Mouse (Mus musculus): ENCODE measurements at regions not wholly inside any gene's neighbourhood (a gene's known extent, or its start where the extent isn't known, plus 50 kb on each side); places are given as distances from the start of the nearest gene placed in this dataset.

DNA sequence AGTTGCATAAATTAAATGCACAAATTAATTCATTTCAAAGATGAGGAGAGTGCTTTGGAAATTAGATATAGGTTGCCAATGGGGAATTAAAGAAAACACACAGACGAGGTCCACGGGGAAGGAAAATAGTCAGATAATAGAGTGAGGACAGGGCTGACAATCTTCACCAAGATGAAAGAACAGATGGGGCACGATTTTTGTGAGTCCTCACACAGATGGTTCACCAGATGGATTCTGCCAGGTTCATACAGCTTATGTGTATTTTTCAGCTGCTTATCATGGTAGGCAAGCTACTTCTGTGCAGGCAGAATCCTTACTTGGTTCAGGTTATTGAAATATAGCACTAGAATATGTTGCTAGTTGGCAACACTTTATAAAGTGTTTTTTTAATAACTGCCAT lies 1585.4 kb upstream of the Igfbp7 start:
- peak; percentile 29 to 60 for DNase-seq

DNA sequence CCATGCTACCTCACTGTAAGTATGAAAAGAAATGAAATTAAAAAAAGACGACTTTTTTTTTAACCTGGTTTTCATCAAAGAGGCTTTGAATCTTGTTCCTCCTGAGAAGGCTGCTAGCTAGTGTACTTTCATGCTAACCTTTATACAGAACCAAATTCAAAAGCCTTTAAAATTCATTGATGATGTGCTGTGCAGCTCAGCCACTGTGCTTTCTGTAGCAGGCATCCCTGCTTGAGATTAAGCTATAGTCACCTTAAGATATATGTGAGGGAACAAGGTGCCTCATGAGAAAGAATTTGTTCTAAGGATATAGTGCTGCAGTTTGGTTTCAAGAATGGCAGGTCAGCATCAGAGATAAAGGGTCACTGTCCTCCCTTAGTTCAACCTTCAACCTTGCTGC lies 1581.9 kb upstream of the Igfbp7 start:
- no peak for DNase-seq

DNA sequence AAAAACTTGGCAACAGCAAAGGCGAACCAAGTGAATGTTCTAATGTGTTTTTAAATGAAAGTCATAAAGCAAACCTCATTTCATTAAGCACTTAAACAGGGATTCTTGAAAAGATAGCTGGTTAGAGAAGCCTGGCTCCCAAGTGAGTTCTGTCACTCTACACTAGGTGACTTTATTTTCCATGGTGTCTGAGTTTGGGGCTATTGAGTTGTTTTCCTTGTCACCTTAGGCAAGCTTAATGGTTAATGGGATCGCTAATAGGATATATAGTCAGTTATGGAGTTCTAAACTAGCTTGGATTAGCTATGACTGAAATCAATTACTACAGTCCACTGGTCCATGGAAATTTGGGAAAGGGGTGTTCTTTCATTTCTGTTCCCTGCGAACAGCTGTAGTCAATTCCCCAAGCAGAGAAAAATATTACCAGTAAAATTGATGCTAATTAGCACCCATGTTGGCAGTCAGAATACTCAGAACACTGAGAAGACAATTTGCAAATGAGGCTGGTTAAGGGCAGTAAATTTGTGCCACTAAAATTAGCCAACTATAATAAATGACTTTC lies 1568.7 kb upstream of the Igfbp7 start:
- no peak for DNase-seq

DNA sequence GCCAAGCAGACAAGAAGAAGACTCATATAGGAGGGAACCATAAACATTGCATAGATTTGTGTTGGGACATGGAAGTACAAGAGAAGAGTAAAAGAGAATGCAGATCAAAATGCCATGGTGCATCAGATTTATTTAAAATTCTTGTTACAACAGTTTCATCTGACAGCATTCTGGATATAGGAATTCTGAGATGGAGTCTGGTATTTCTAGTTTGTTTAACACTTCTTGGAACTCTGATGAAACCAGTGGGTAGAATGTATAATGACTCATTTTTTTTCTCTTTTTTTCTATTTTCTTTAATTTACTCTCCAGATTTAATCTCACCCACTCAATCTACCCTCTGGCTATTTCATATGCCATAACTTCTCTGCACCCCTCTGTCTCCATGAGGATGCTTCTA lies 1537.9 kb upstream of the Igfbp7 start:
- no peak for DNase-seq

- no peak for DNase-seq
These were observed 1514.2 kb upstream of the Igfbp7 start for GRCm38 (mm10) chr5:78921860-78922610.

GRCm38 (mm10) chr5:78900128-78900527 lies 1492.3 kb upstream of the Igfbp7 start:
- no peak for DNase-seq

- no peak for DNase-seq
These were observed 1470.9 kb upstream of the Igfbp7 start for GRCm38 (mm10) chr5:78878775-78879174.

DNA sequence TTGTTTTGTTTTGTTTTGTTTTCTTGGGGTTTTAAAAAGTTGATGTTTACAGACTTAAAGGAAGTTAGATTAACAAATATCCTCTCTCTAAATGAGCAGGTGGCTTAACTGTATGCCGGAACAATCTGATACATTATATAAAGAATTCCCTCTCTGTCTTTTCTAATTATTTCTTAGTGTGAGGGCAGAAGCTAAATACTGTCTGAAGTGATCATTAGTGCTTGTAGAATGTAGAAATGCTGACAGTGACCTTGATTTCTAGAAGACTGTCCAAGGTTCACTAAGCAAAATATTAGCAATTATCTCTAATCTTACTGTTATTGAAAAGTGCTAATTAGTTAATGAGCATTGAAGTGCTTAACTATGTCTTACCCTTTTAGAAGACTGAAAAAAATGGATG lies 1437.3 kb upstream of the Igfbp7 start:
- DNase-seq: no peak

GRCm38 (mm10) chr5:78797391-78797790 lies 1389.5 kb upstream of the Igfbp7 start:
- DNase-seq: no peak
